12 mouse cellular contexts compared by ENCODE assay signal in genomic region chr2:44559242-44559944, GRCm38 (mm10).
A peak's percentile ranks its signal among the peaks of the same experiment; 100 is the strongest.
DNase-seq lines count a peak whose midpoint lies in the region; ATAC-seq lines count a peak whose summit lies in the region.
"Had no signal": no experiment of that assay in that cellular context is flagged by ENCODE, and none has a peak within 500 bp of the region (broad histone marks: within the 10 kb centered on the region; RNA-seq: fewer than 3 reads in every experiment).

No protein-coding gene starts in this region.

- H3K9ac ChIP-seq in limb, embryonic 13.5 days, result no peak overlapping the region
- no peak overlapping the region for H3K9ac ChIP-seq in stomach, embryonic 16.5 days (ENCODE audit: low read length)
- H3K9ac ChIP-seq: limb, embryonic 12.5 days had no signal

- H3K9me3 ChIP-seq in limb, embryonic 13.5 days, result no peaks in the 10 kb centered on the region
- H3K9me3 ChIP-seq in limb, embryonic 10.5 days (replicated peaks), result no peaks in the 10 kb centered on the region
- H3K9me3 ChIP-seq in stomach, embryonic 16.5 days (replicated peaks; ENCODE audit: control insufficient read depth, low read length), result no peaks in the 10 kb centered on the region
- H3K9me3 ChIP-seq: hindbrain, embryonic 10.5 days; limb, embryonic 12.5 days had no signal

- no peaks in the 10 kb centered on the region for H3K36me3 ChIP-seq in limb, embryonic 13.5 days
- H3K36me3 ChIP-seq in limb, embryonic 10.5 days, result no peaks in the 10 kb centered on the region
- no peaks in the 10 kb centered on the region for H3K36me3 ChIP-seq in stomach, embryonic 16.5 days (ENCODE audit: control insufficient read depth, insufficient read depth, low read length)
- H3K36me3 ChIP-seq: hindbrain, embryonic 10.5 days; limb, embryonic 12.5 days had no signal

- no peak overlapping the region for H3K4me3 ChIP-seq in limb, embryonic 13.5 days
- no peak overlapping the region for H3K4me3 ChIP-seq in limb, embryonic 10.5 days
- no peak overlapping the region for H3K4me3 ChIP-seq in stomach, embryonic 16.5 days (replicated peaks; ENCODE audit: low read length)
- H3K4me3 ChIP-seq: hindbrain, embryonic 10.5 days; limb, embryonic 12.5 days had no signal

- DNase-seq in gastrocnemius, adult 18-20 months (ENCODE audit: low spot score), result peak; percentile 16
- no peak for DNase-seq in gastrocnemius, postnatal 4 days (ENCODE audit: low spot score in 2 of 2)
- DNase-seq in limb, embryonic 10.5 days (ENCODE audit: low spot score), result no peak
- DNase-seq in kidney, postnatal 14 days, result peak; percentile 41
- no peak for DNase-seq in yolk sac, embryonic 10.5 days (ENCODE audit: low spot score)
- DNase-seq in thymus, postnatal 14 days, result no peak
- DNase-seq: gastrocnemius, postnatal 25 days; thymus, postnatal 4 days had no signal

- H3K27me3 ChIP-seq in limb, embryonic 13.5 days, result peaks cover 10% of the 10 kb centered on the region; the same call in 1 of the 2 replicates
- peaks cover 44% of the 10 kb centered on the region for H3K27me3 ChIP-seq in limb, embryonic 10.5 days (ENCODE audit: low read depth, poor library complexity, severe bottlenecking)
- no peaks in the 10 kb centered on the region; the same call in 1 of the 2 replicates for H3K27me3 ChIP-seq in stomach, embryonic 16.5 days (ENCODE audit: control insufficient read depth, insufficient read depth, low read length)

- H3K4me1 ChIP-seq in limb, embryonic 13.5 days, result peaks cover 28% of the 10 kb centered on the region
- peaks cover 31% of the 10 kb centered on the region for H3K4me1 ChIP-seq in limb, embryonic 10.5 days
- H3K4me1 ChIP-seq in stomach, embryonic 16.5 days (ENCODE audit: control insufficient read depth, insufficient read depth, low read length), result peaks cover 5% of the 10 kb centered on the region; the same call in 1 of the 2 replicates

- no peak overlapping the region for H3K27ac ChIP-seq in limb, embryonic 13.5 days
- no peak overlapping the region for H3K27ac ChIP-seq in limb, embryonic 10.5 days
- peak overlapping the region; percentile 36 for H3K27ac ChIP-seq in stomach, embryonic 16.5 days (ENCODE audit: low read length)
- H3K27ac ChIP-seq: hindbrain, embryonic 10.5 days; limb, embryonic 12.5 days had no signal

- WGBS in limb, embryonic 13.5 days, result 35% methylated on average over 6 of the region's 6 CpGs
- 73% methylated on average over 6 of the region's 6 CpGs for WGBS in limb, embryonic 10.5 days
- 36% methylated on average over 6 of the region's 6 CpGs for WGBS in stomach, embryonic 16.5 days

- H3K4me2 ChIP-seq in limb, embryonic 13.5 days (replicated peaks), result 0 out of 2 replicates have a peak overlapping the region, but pooled peaks have one; percentile 7
- H3K4me2 ChIP-seq in stomach, embryonic 16.5 days (ENCODE audit: low read depth, low read length), result peak overlapping the region; percentile 65; the same call in 1 of the 2 replicates
- H3K4me2 ChIP-seq: limb, embryonic 12.5 days had no signal

- no peak; the same call in 1 of the 2 replicates for ATAC-seq in limb, embryonic 13.5 days (ENCODE audit: low FRiP score, low read depth)
- peak; percentile 42; the same call in 1 of the 2 replicates for ATAC-seq in stomach, embryonic 16.5 days (ENCODE audit: insufficient read depth, low FRiP score)

Comparison
In these comparisons a context has a peak if more than half of its experiments do, and no peak if none do; other contexts are left out.
1. DNase-seq: peak in gastrocnemius, adult 18-20 months (single experiment) and kidney, postnatal 14 days (single experiment); none in gastrocnemius, postnatal 4 days (0 of 2), limb, embryonic 10.5 days (single experiment), yolk sac, embryonic 10.5 days (single experiment) and thymus, postnatal 14 days (single experiment).